ENCODE assay signal across 9 mouse cellular contexts in the genomic region with DNA sequence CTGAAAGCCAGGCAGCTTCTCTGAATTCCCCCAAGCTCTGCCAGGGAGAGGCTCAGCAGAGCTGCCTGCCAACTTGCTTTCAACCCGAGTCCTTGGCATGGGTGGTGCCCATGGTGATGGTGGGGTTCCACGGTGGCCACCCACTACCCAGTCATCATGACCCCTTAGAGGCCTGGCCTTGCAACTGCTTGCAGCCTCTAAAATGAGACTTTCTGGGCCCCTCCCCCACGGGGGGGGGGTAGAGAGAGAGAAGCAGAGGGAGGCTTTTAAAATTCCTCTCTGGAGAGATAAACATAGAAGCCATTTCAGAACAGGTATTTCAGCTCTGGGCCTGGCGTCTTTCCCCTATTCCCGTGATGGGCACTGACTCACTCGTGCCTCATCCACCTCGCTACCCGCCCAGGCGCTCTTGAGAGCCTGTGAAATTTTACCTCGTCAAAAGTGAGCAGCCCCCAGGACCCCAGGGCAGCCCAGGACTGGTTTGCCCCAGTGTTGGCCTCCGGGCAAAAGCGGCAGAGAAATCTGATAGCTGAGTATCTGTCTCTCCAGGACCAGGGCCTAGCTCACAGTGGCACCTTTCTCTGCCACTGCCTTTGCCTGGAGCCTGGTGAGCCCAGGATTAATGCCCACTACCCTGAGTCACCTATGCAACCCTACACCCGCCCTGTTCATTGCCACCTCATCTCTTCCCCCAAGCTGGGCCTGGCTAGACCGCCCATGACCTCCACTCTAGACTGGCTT. TPM values are rescaled to one million over a fixed set of nuclear protein-coding genes. Genes with fewer than 3 reads are reported as not detected.
DNase-seq lines count a peak whose midpoint lies in the region; ATAC-seq and TF ChIP-seq lines count a peak whose summit lies in the region.
"Had no signal": no experiment of that assay in that cellular context is flagged by ENCODE, and none has a peak within 500 bp of the region (broad histone marks: within the 10 kb centered on the region; RNA-seq: fewer than 3 reads in every experiment).

No protein-coding gene starts in this region.

- peaks cover 18% of the 10 kb centered on the region; the same call in 1 of the 2 replicates for H3K4me1 ChIP-seq in kidney, adult 2 months (ENCODE audit: control insufficient read depth, insufficient read depth, low read length)
- H3K4me1 ChIP-seq in lung, embryonic 15.5 days: peaks cover 48% of the 10 kb centered on the region

- TF ChIP-seq CTCF in kidney, adult 2 months (conservative IDR thresholded peaks at IDR 0.05; ENCODE audit: insufficient read depth, insufficient read length, low read depth, low read length): no peak

- H3K27ac ChIP-seq in kidney, adult 2 months (ENCODE audit: insufficient read depth, low read depth, low read length): peak overlapping the region; percentile 89
- peak overlapping the region; percentile 94 for H3K27ac ChIP-seq in lung, embryonic 15.5 days
- H3K27ac ChIP-seq: macrophage had no signal

- no peaks in the 10 kb centered on the region for H3K9me3 ChIP-seq in lung, embryonic 15.5 days

- peak overlapping the region; percentile 77 for H3K9ac ChIP-seq in lung, embryonic 15.5 days

- no peak for ATAC-seq in lung, embryonic 15.5 days (ENCODE audit: borderline replicate concordance, extremely low read depth, low FRiP score, low TSS enrichment)

- peak overlapping the region; percentile 82 for H3K4me3 ChIP-seq in kidney, adult 2 months (ENCODE audit: insufficient read depth, low read depth, low read length)
- H3K4me3 ChIP-seq in lung, embryonic 15.5 days: peak overlapping the region; percentile 64

- H3K36me3 ChIP-seq in kidney, adult 2 months (ENCODE audit: control insufficient read depth, insufficient read depth, low read length): peaks cover 3% of the 10 kb centered on the region; the same call in 1 of the 2 replicates
- peaks cover 22% of the 10 kb centered on the region for H3K36me3 ChIP-seq in lung, embryonic 15.5 days

- H3K27me3 ChIP-seq in kidney, adult 2 months (replicated peaks; ENCODE audit: control insufficient read depth, insufficient read depth, low read length): no peaks in the 10 kb centered on the region
- peaks cover 8% of the 10 kb centered on the region; the same call in 1 of the 2 replicates for H3K27me3 ChIP-seq in lung, embryonic 15.5 days

- peak overlapping the region; percentile 85 for H3K4me2 ChIP-seq in lung, embryonic 15.5 days

- peak; percentile 15 for DNase-seq in ovary, adult 18-20 months (ENCODE audit: low spot score)
- no peak for DNase-seq in ovary, postnatal 14 days (ENCODE audit: low spot score)
- DNase-seq in heart, adult 18-20 months: peak; percentile 69 to 70
- DNase-seq in kidney, adult 2 months: peak; percentile 56
- no peak for DNase-seq in adipocyte (ENCODE audit: low spot score)
- no peak for DNase-seq in frontal cortex, postnatal 10 days (ENCODE audit: low spot score in 2 of 2)
- DNase-seq in frontal cortex, postnatal 14 days (ENCODE audit: low spot score in 2 of 2): no peak

- TF ChIP-seq POLR2A in kidney, adult 2 months (IDR thresholded peaks at IDR 0.05; ENCODE audit: low read depth, low read length): no peak

- WGBS in kidney, adult 2 months: 24% methylated on average over 14 of the region's 14 CpGs
- 27% methylated on average over 14 of the region's 14 CpGs for WGBS in lung, embryonic 15.5 days

RNA-seq across cellular contexts. Expression of a gene that starts 3.5 kb away (rescaled TPM):
- total RNA-seq in heart, adult 18-20 months (2021): 10 to 100 TPM; 22.5 to 23.8 TPM
- polyA plus RNA-seq in kidney, adult 2 months (2012; rRNA removed): 54.1 and 59.2 TPM in 2 replicates
- 89.7 and 94.5 TPM in 2 replicates for polyA plus RNA-seq in lung, embryonic 15.5 days (2015; fragmentation: Nextera tagmentation; extraction: Ambion mirVana)

RNA-seq across cellular contexts. Expression of a gene that starts 7.1 kb away (rescaled TPM):
- 10 to 100 TPM; 15.6 to 21.6 TPM for total RNA-seq in heart, adult 18-20 months (2021)
- 109 and 110 TPM in 2 replicates for polyA plus RNA-seq in kidney, adult 2 months (2012; rRNA removed)
- polyA plus RNA-seq in lung, embryonic 15.5 days (2015; fragmentation: Nextera tagmentation; extraction: Ambion mirVana): 62.3 and 65.4 TPM in 2 replicates

RNA-seq across cellular contexts. Expression of a gene that starts 18.3 kb away (rescaled TPM):
- total RNA-seq in heart, adult 18-20 months (2021): 10 to 100 TPM; 54.1 to 54.7 TPM
- polyA plus RNA-seq in kidney, adult 2 months (2012; rRNA removed): 431 and 562 TPM in 2 replicates
- 122 and 130 TPM in 2 replicates for polyA plus RNA-seq in lung, embryonic 15.5 days (2015; fragmentation: Nextera tagmentation; extraction: Ambion mirVana)

RNA-seq across cellular contexts. Expression of a gene that starts 31.3 kb away (rescaled TPM):
- under 1 TPM; 0.37 to 0.98 TPM for total RNA-seq in heart, adult 18-20 months (2021)
- 9.1 and 10.5 TPM in 2 replicates for polyA plus RNA-seq in kidney, adult 2 months (2012; rRNA removed)
- polyA plus RNA-seq in lung, embryonic 15.5 days (2015; fragmentation: Nextera tagmentation; extraction: Ambion mirVana): 7.2 and 7.9 TPM in 2 replicates
- polyA plus RNA-seq: macrophage had no signal

RNA-seq across cellular contexts. Expression of a gene that starts 31.7 kb away (rescaled TPM):
- total RNA-seq in heart, adult 18-20 months (2021): 10 to 100 TPM; 64.8 to 89.2 TPM
- polyA plus RNA-seq in kidney, adult 2 months (2012; rRNA removed): 142 and 173 TPM in 2 replicates
- polyA plus RNA-seq in lung, embryonic 15.5 days (2015; fragmentation: Nextera tagmentation; extraction: Ambion mirVana): 282 and 311 TPM in 2 replicates

Comparison
In these comparisons a context has a peak if more than half of its experiments do, and no peak if none do; other contexts are left out.
1. DNase-seq: peak in ovary, adult 18-20 months (single experiment), heart, adult 18-20 months (2 of 2) and kidney, adult 2 months (single experiment); none in ovary, postnatal 14 days (single experiment), adipocyte (single experiment), frontal cortex, postnatal 10 days (0 of 2) and frontal cortex, postnatal 14 days (0 of 2).